Mouse (Mus musculus): Measurements from ENCODE around the gene Uqcrq.

Gene Uqcrq

DNA sequence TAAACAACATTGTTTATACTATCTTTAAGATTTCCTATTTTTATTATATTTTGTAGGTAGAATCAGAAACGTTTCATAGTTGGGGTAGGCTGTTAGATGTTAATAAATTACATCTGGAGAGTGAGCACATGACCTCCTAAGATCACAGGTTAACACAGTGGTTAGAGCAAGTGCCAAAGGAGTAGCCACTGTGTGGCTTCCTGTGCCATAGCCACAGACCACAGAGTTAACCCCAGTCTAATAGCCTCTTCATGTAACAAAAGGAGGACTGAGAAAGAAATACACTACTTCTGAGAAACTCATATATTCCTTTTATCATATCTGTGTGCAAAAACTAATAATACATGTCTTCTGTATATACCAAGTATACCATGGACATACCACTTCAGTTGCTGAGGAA, 36.8 kb downstream of the Uqcrq start:
- DNase-seq: no peak

DNA sequence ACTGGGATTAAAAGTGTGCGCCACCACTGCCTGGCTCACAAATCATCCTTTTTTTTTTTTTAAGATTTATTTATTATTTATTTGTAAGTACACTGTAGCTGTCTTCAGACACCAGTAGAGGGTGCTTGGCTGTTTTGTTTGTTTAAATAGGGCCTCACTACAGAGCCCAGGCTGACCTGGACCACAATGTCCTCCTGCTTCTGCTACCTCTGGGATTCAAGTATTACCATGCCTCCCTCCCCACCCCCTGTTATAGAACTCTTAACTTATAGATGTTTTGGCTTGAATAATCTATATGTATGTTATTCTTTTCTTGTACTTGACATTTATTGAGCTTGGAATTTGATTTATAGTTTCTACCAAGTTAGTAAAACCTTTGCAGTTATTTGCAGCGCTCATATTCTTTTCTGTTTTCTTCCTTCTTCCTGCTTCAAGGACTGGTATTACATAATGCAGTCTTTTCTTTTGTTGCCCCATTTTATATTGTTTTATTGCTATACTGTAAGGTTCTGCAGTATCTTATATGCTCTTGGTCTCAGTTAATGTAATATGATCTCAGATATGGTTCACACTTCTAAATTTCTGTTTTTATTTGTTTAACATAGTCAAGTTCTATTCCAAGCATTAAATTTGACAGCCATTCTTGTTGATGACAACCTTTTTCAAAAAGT, 46.7 kb downstream of the Uqcrq start:
- DNase-seq: no peak

DNA sequence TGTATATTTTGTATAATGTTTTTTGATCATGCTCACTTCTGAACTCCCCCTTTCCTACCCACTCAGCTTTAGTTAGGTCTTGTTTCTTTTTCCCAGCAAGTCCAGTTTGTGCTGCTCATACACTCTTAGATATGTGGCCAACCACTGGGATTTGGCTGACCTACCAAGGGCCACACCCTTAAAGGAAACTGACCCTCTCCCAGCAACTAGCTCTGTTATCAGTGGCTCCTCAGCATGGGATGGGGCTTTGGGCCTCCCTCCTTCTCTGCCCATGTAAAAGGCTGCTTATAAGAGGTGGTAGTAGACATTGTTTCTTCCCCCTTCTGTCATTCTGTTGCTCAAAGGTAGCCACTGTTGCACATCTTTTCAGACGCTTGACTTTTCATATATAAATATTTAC, 51.7 kb downstream of the Uqcrq start:
- DNase-seq: no peak

All from right cerebral cortex, postnatal 4 days (tissue).